16 mouse cellular contexts compared by ENCODE assay signal in genomic region chr15:94795484-94795883, GRCm38 (mm10).
"Had no signal": no experiment of that assay in that cellular context is flagged by ENCODE, and none has a peak within 500 bp of the region (broad histone marks: within the 10 kb centered on the region; RNA-seq: fewer than 3 reads in every experiment).

No protein-coding gene starts in this region.

- H3K9ac ChIP-seq: limb, embryonic 12.5 days; liver, embryonic 13.5 days; liver, postnatal 0 days; midbrain, embryonic 12.5 days; neural tube, embryonic 12.5 days; stomach, embryonic 15.5 days had no signal

- H3K27me3 ChIP-seq: limb, embryonic 12.5 days; liver, embryonic 13.5 days; midbrain, embryonic 12.5 days; neural tube, embryonic 12.5 days; stomach, embryonic 15.5 days had no signal

- H3K4me1 ChIP-seq: limb, embryonic 12.5 days; liver, embryonic 13.5 days; neural tube, embryonic 12.5 days; stomach, embryonic 15.5 days had no signal

- H3K27ac ChIP-seq: layer of hippocampus, adult 2 months; limb, embryonic 12.5 days; liver, embryonic 13.5 days; midbrain, embryonic 12.5 days; neural tube, embryonic 12.5 days; stomach, embryonic 15.5 days had no signal

- DNase-seq: kidney, adult 18-20 months; kidney, postnatal 10 days; kidney, postnatal 4 days; liver; liver, embryonic 13.5 days; liver, postnatal 0 days; lung, postnatal 36 days; right cerebral cortex, postnatal 14 days; thymus, adult 2 months; thymus, postnatal 36 days had no signal

- H3K4me3 ChIP-seq: layer of hippocampus, adult 2 months; limb, embryonic 12.5 days; liver, embryonic 13.5 days; midbrain, embryonic 12.5 days; myocyte; neural tube, embryonic 12.5 days; stomach, embryonic 15.5 days had no signal

- H3K36me3 ChIP-seq: limb, embryonic 12.5 days; liver, embryonic 13.5 days; midbrain, embryonic 12.5 days; neural tube, embryonic 12.5 days; stomach, embryonic 15.5 days had no signal

- H3K4me2 ChIP-seq: limb, embryonic 12.5 days; liver, embryonic 13.5 days; midbrain, embryonic 12.5 days; neural tube, embryonic 12.5 days; stomach, embryonic 15.5 days had no signal

- H3K9me3 ChIP-seq: limb, embryonic 12.5 days; midbrain, embryonic 12.5 days; neural tube, embryonic 12.5 days; stomach, embryonic 15.5 days had no signal

- ATAC-seq: liver, postnatal 0 days had no signal
